Mouse (Mus musculus): ENCODE results near the gene Kcnmb4. TPM values are rescaled to one million over a fixed set of nuclear protein-coding genes. Genes with fewer than 3 reads are reported as not detected.
A peak's percentile ranks its signal among the peaks of the same experiment; 100 is the strongest.

Gene Kcnmb4
- polyA plus RNA-seq (2014; fragmentation: Nextera tagmentation; extraction: Ambion mirVana), result 54.7 and 81.6 TPM in 2 replicates

- Histone ChIP-seq H3K4me1 (ENCODE audit: control insufficient read depth, insufficient read depth, low read length) (peaks cover 23% of the 10 kb centered on the region), H3K9ac (replicated peaks; ENCODE audit: low read depth, low read length) (peak within 1 kb of the TSS; percentile 90), H3K27me3 (ENCODE audit: control insufficient read depth, insufficient read depth, low read length) (no peaks in the 10 kb centered on the region; the same call in 1 of the 2 replicates), H3K36me3 (ENCODE audit: control insufficient read depth, insufficient read depth, low read length) (no peaks in the 10 kb centered on the region), H3K4me3 (ENCODE audit: low read depth, low read length) (peak within 1 kb of the TSS; percentile 77), H3K27ac (ENCODE audit: low read depth, low read length) (peak within 1 kb of the TSS; percentile 89), H3K4me2 (ENCODE audit: low read depth, low read length) (peak within 1 kb of the TSS; percentile 76), H3K9me3 (ENCODE audit: control insufficient read depth, low read length) (no peaks in the 10 kb centered on the region)
- peak; percentile 89 for ATAC-seq (ENCODE audit: low read depth)
- WGBS, result 0% methylated on average over 92 of the region's 92 CpGs
Measured at GRCm38 (mm10) chr10:116473759-116474549, at the start of gene Kcnmb4. Gene Kcnmb4 (minus strand): TSS chr10:116473878.

GRCm38 (mm10) chr10:116519588-116519987 lies 45.9 kb upstream of the Kcnmb4 start:
- Histone ChIP-seq H3K4me1 (ENCODE audit: control insufficient read depth, insufficient read depth, low read length) (no peaks in the 10 kb centered on the region), H3K27ac (ENCODE audit: low read depth, low read length) (no peak overlapping the region), H3K36me3 (ENCODE audit: control insufficient read depth, insufficient read depth, low read length) (no peaks in the 10 kb centered on the region), H3K4me3 (ENCODE audit: low read depth, low read length) (no peak overlapping the region), H3K9ac (replicated peaks; ENCODE audit: low read depth, low read length) (no peak overlapping the region), H3K4me2 (ENCODE audit: low read depth, low read length) (no peak overlapping the region), H3K9me3 (ENCODE audit: control insufficient read depth, low read length) (no peaks in the 10 kb centered on the region), H3K27me3 (ENCODE audit: control insufficient read depth, insufficient read depth, low read length) (no peaks in the 10 kb centered on the region)
- no peak for ATAC-seq (ENCODE audit: low read depth)
- 91% methylated on average over 1 of the region's 1 CpGs for WGBS

- Histone ChIP-seq H3K27me3 (ENCODE audit: control insufficient read depth, insufficient read depth, low read length) (no peaks in the 10 kb centered on the region), H3K4me3 (ENCODE audit: low read depth, low read length) (no peak overlapping the region), H3K27ac (ENCODE audit: low read depth, low read length) (no peak overlapping the region), H3K9me3 (ENCODE audit: control insufficient read depth, low read length) (no peaks in the 10 kb centered on the region), H3K4me1 (ENCODE audit: control insufficient read depth, insufficient read depth, low read length) (no peaks in the 10 kb centered on the region), H3K9ac (replicated peaks; ENCODE audit: low read depth, low read length) (no peak overlapping the region), H3K4me2 (ENCODE audit: low read depth, low read length) (no peak overlapping the region), H3K36me3 (ENCODE audit: control insufficient read depth, insufficient read depth, low read length) (no peaks in the 10 kb centered on the region)
- ATAC-seq (ENCODE audit: low read depth), result no peak
- 94% methylated on average over 6 of the region's 6 CpGs for WGBS
Measured at GRCm38 (mm10) chr10:116515590-116515989, 41.9 kb upstream of the Kcnmb4 start.

GRCm38 (mm10) chr10:116515158-116515557 lies 41.5 kb upstream of the Kcnmb4 start:
- no peak overlapping the region for H3K4me2 ChIP-seq (ENCODE audit: low read depth, low read length)
- H3K27ac ChIP-seq (ENCODE audit: low read depth, low read length), result no peak overlapping the region
- 99% methylated on average over 4 of the region's 4 CpGs for WGBS
- no peaks in the 10 kb centered on the region for H3K4me1 ChIP-seq (ENCODE audit: control insufficient read depth, insufficient read depth, low read length)
- H3K27me3 ChIP-seq (ENCODE audit: control insufficient read depth, insufficient read depth, low read length), result no peaks in the 10 kb centered on the region
- no peak for ATAC-seq (ENCODE audit: low read depth)
- H3K36me3 ChIP-seq (ENCODE audit: control insufficient read depth, insufficient read depth, low read length), result no peaks in the 10 kb centered on the region
- H3K4me3 ChIP-seq (ENCODE audit: low read depth, low read length), result no peak overlapping the region
- H3K9ac ChIP-seq (replicated peaks; ENCODE audit: low read depth, low read length), result no peak overlapping the region
- no peaks in the 10 kb centered on the region for H3K9me3 ChIP-seq (ENCODE audit: control insufficient read depth, low read length)

- Histone ChIP-seq H3K4me1 (ENCODE audit: control insufficient read depth, insufficient read depth, low read length) (no peaks in the 10 kb centered on the region), H3K4me3 (ENCODE audit: low read depth, low read length) (no peak overlapping the region), H3K4me2 (ENCODE audit: low read depth, low read length) (no peak overlapping the region), H3K9ac (replicated peaks; ENCODE audit: low read depth, low read length) (no peak overlapping the region), H3K9me3 (ENCODE audit: control insufficient read depth, low read length) (no peaks in the 10 kb centered on the region), H3K27ac (ENCODE audit: low read depth, low read length) (no peak overlapping the region), H3K27me3 (ENCODE audit: control insufficient read depth, insufficient read depth, low read length) (no peaks in the 10 kb centered on the region), H3K36me3 (ENCODE audit: control insufficient read depth, insufficient read depth, low read length) (no peaks in the 10 kb centered on the region)
- ATAC-seq (ENCODE audit: low read depth), result no peak
- 40% methylated on average over 7 of the region's 7 CpGs for WGBS
Measured at GRCm38 (mm10) chr10:116513254-116513635, 39.6 kb upstream of the Kcnmb4 start.

DNA sequence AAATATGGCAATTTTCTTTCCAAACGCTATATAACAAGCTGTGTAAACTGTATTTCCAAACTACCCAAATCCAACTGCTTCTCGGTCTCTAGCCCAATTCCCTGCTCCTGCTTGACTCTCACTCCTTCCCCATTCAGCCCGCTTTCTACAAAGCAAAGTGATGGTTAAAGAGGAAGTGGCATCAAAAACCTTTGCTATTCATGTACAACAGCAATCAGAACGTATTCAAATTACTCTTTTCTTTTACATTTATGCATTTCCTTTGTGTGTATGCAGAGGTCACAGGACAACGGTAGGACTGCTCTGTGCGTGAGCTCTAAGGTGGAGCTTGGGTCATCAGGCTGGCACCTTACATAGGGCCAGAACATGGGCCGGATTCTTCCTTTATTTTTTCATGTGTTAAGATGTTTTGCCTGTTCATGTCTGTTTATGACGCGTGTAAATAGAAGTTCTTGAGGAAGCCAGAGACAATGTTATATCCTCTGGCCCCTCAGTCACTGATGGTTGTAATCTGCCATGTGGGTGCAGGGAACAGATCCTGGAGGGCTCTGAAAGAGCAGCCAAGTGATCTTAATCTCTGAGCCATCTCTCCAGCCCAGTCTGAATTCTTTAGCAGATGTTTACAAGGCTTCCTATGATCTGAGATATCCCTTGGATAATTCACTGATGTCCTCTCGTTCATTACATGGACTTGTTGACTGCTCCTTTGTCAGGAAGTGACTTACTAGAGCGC lies 39.0 kb upstream of the Kcnmb4 start:
- no peaks in the 10 kb centered on the region for H3K36me3 ChIP-seq (ENCODE audit: control insufficient read depth, insufficient read depth, low read length)
- H3K4me2 ChIP-seq (ENCODE audit: low read depth, low read length), result no peak overlapping the region
- WGBS, result 75% methylated on average over 11 of the region's 11 CpGs

GRCm38 (mm10) chr10:116505303-116506014 lies 31.8 kb upstream of the Kcnmb4 start:
- 0 out of 2 replicates have a peak, but pooled peaks cover 2% of the 10 kb centered on the region for H3K36me3 ChIP-seq (ENCODE audit: control insufficient read depth, insufficient read depth, low read length)
- no peaks in the 10 kb centered on the region for H3K4me1 ChIP-seq (ENCODE audit: control insufficient read depth, insufficient read depth, low read length)
- no peaks in the 10 kb centered on the region for H3K27me3 ChIP-seq (ENCODE audit: control insufficient read depth, insufficient read depth, low read length)
- no peak overlapping the region for H3K27ac ChIP-seq (ENCODE audit: low read depth, low read length)
- H3K9ac ChIP-seq (replicated peaks; ENCODE audit: low read depth, low read length), result no peak overlapping the region
- H3K4me3 ChIP-seq (ENCODE audit: low read depth, low read length), result no peak overlapping the region
- no peaks in the 10 kb centered on the region for H3K9me3 ChIP-seq (ENCODE audit: control insufficient read depth, low read length)
- no peak for ATAC-seq (ENCODE audit: low read depth)
- WGBS, result 91% methylated on average over 7 of the region's 7 CpGs
- no peak overlapping the region for H3K4me2 ChIP-seq (ENCODE audit: low read depth, low read length)

More for the DNA sequence above, 39.0 kb upstream of the Kcnmb4 start:
- no peak overlapping the region for H3K9ac ChIP-seq (replicated peaks; ENCODE audit: low read depth, low read length)
- no peaks in the 10 kb centered on the region for H3K9me3 ChIP-seq (ENCODE audit: control insufficient read depth, low read length)
- no peak for ATAC-seq (ENCODE audit: low read depth)
- no peak overlapping the region for H3K4me3 ChIP-seq (ENCODE audit: low read depth, low read length)
- no peaks in the 10 kb centered on the region for H3K4me1 ChIP-seq (ENCODE audit: control insufficient read depth, insufficient read depth, low read length)
- no peaks in the 10 kb centered on the region for H3K27me3 ChIP-seq (ENCODE audit: control insufficient read depth, insufficient read depth, low read length)
- H3K27ac ChIP-seq (ENCODE audit: low read depth, low read length), result no peak overlapping the region

DNA sequence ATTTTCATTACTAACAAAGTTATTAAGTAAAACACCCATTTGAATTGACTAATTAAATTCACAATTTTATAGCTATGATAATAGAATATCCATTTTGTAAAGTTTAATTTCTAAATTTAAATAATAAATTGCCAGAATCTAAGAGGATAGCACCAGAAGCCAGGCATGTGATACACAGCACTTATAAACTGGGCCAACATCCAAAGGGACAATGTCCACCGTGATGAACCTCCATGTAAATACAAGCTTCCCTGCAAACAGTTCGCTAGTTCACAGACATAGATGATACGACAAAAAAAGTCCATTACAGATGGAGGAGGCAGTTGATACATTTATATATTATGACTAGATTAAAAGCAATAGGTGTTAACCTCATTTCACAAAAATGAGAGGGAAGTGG lies 19.1 kb upstream of the Kcnmb4 start:
- Histone ChIP-seq H3K4me1 (ENCODE audit: control insufficient read depth, insufficient read depth, low read length) (no peaks in the 10 kb centered on the region), H3K27ac (ENCODE audit: low read depth, low read length) (no peak overlapping the region), H3K4me2 (ENCODE audit: low read depth, low read length) (no peak overlapping the region), H3K9me3 (ENCODE audit: control insufficient read depth, low read length) (no peaks in the 10 kb centered on the region), H3K9ac (replicated peaks; ENCODE audit: low read depth, low read length) (no peak overlapping the region), H3K4me3 (ENCODE audit: low read depth, low read length) (no peak overlapping the region), H3K27me3 (ENCODE audit: control insufficient read depth, insufficient read depth, low read length) (no peaks in the 10 kb centered on the region), H3K36me3 (ENCODE audit: control insufficient read depth, insufficient read depth, low read length) (peaks cover 21% of the 10 kb centered on the region)
- 91% methylated on average over 3 of the region's 3 CpGs for WGBS
- ATAC-seq (ENCODE audit: low read depth), result no peak

Measured in neural tube, embryonic 14.5 days (tissue).